Mouse (Mus musculus): Measurements from ENCODE around the gene Fam131c.

GRCm38 (mm10) chr4:141365876-141366275, 2.1 kb upstream of the Fam131c start:
- TF ChIP-seq CTCF (conservative IDR thresholded peaks at IDR 0.05; ENCODE audit: low read length) (no peak), NANOG (IDR thresholded peaks at IDR 0.05; ENCODE audit: borderline replicate concordance, low read length) (no peak), POU5F1 (IDR thresholded peaks at IDR 0.05; ENCODE audit: borderline replicate concordance, low read length) (no peak)
